In genomic region chr11:96284774-96285734, GRCm38 (mm10) we compare ENCODE assay signal across 8 mouse cellular contexts. TPM values are rescaled to one million over a fixed set of nuclear protein-coding genes. Genes with fewer than 3 reads are reported as not detected.
DNase-seq lines count a peak whose midpoint lies in the region; ATAC-seq and TF ChIP-seq lines count a peak whose summit lies in the region.

No protein-coding gene starts in this region.

- no peaks in the 10 kb centered on the region for H3K36me3 ChIP-seq in lung, embryonic 16.5 days (ENCODE audit: control insufficient read depth, insufficient read depth, low read length)
- H3K36me3 ChIP-seq in forebrain, embryonic 15.5 days, result no peaks in the 10 kb centered on the region
- no peaks in the 10 kb centered on the region for H3K36me3 ChIP-seq in limb, embryonic 11.5 days (ENCODE audit: control insufficient read depth, insufficient read depth, low read length)
- no peaks in the 10 kb centered on the region for H3K36me3 ChIP-seq in small intestine, adult 2 months (ENCODE audit: control insufficient read depth, insufficient read depth, low read length)

- TF ChIP-seq POLR2A in small intestine, adult 2 months (IDR thresholded peaks at IDR 0.05; ENCODE audit: low read depth, low read length), result no peak

- H3K9me3 ChIP-seq in lung, embryonic 16.5 days (ENCODE audit: control insufficient read depth, low read length), result no peaks in the 10 kb centered on the region
- H3K9me3 ChIP-seq in forebrain, embryonic 15.5 days, result no peaks in the 10 kb centered on the region
- H3K9me3 ChIP-seq in limb, embryonic 11.5 days (ENCODE audit: control insufficient read depth, low read length), result no peaks in the 10 kb centered on the region

- no peak for TF ChIP-seq CTCF in small intestine, adult 2 months (IDR thresholded peaks at IDR 0.05; ENCODE audit: extremely low read depth, insufficient read length, insufficient replicate concordance, low read depth, low read length)

- peaks cover 69% of the 10 kb centered on the region for H3K27me3 ChIP-seq in lung, embryonic 16.5 days (ENCODE audit: control insufficient read depth, insufficient read depth, low read depth, low read length)
- H3K27me3 ChIP-seq in forebrain, embryonic 15.5 days, result peaks cover 96% of the 10 kb centered on the region
- H3K27me3 ChIP-seq in limb, embryonic 11.5 days (ENCODE audit: control insufficient read depth, insufficient read depth, low read length), result peaks cover 77% of the 10 kb centered on the region
- peaks cover 81% of the 10 kb centered on the region for H3K27me3 ChIP-seq in small intestine, adult 2 months (ENCODE audit: control insufficient read depth, insufficient read depth, low read length)

- no peak for DNase-seq in lung, postnatal 36 days
- peak; percentile 79 for DNase-seq in limb, embryonic 11.5 days (ENCODE audit: low spot score)
- DNase-seq in right cerebral cortex, postnatal 4 days, result no peak
- DNase-seq in cerebellum, postnatal 14 days, result no peak

- 1% methylated on average over 37 of the region's 37 CpGs for WGBS in lung, embryonic 16.5 days
- WGBS in forebrain, embryonic 15.5 days, result under 1% methylated on average over 32 of the region's 37 CpGs
- under 1% methylated on average over 37 of the region's 37 CpGs for WGBS in limb, embryonic 11.5 days
- 8% methylated on average over 37 of the region's 37 CpGs for WGBS in small intestine, adult 2 months

- ATAC-seq in lung, embryonic 16.5 days (ENCODE audit: low read depth), result peak; percentile 56
- ATAC-seq in forebrain, embryonic 15.5 days (replicated peaks), result no peak
- ATAC-seq in limb, embryonic 11.5 days (ENCODE audit: insufficient number of reproducible peaks, low FRiP score, low TSS enrichment, low read depth), result peak; percentile 67; the same call in 1 of the 2 replicates
- no peak for ATAC-seq in activated CD4-positive, CD25-positive, alpha-beta regulatory T cell, adult 4 months

- H3K4me2 ChIP-seq in lung, embryonic 16.5 days (ENCODE audit: low read depth, low read length), result peak overlapping the region; percentile 76
- H3K4me2 ChIP-seq in forebrain, embryonic 15.5 days (replicated peaks), result peak overlapping the region; percentile 41; the same call in 1 of the 2 replicates
- H3K4me2 ChIP-seq in limb, embryonic 11.5 days (ENCODE audit: low read depth, severe bottlenecking), result peak overlapping the region; percentile 64

- H3K4me1 ChIP-seq in lung, embryonic 16.5 days (replicated peaks; ENCODE audit: control insufficient read depth, insufficient read depth, low read length), result peaks cover 4% of the 10 kb centered on the region; the same call in 1 of the 2 replicates
- peaks cover 13% of the 10 kb centered on the region for H3K4me1 ChIP-seq in forebrain, embryonic 15.5 days
- peaks cover 17% of the 10 kb centered on the region; the same call in 1 of the 2 replicates for H3K4me1 ChIP-seq in limb, embryonic 11.5 days (ENCODE audit: control insufficient read depth, insufficient read depth, low read length)
- H3K4me1 ChIP-seq in small intestine, adult 2 months (ENCODE audit: control insufficient read depth, insufficient read depth, insufficient read length, low read length), result no peaks in the 10 kb centered on the region; the same call in 1 of the 2 replicates

- peak overlapping the region; percentile 67 for H3K9ac ChIP-seq in lung, embryonic 16.5 days (ENCODE audit: low read length)
- no peak overlapping the region for H3K9ac ChIP-seq in forebrain, embryonic 15.5 days (replicated peaks)
- H3K9ac ChIP-seq in limb, embryonic 11.5 days (ENCODE audit: low read length), result peak overlapping the region; percentile 56

- peak overlapping the region; percentile 82 for H3K27ac ChIP-seq in lung, embryonic 16.5 days (ENCODE audit: low read length)
- H3K27ac ChIP-seq in forebrain, embryonic 15.5 days (replicated peaks), result no peak overlapping the region
- no peak overlapping the region for H3K27ac ChIP-seq in limb, embryonic 11.5 days (replicated peaks; ENCODE audit: low read depth, low read length)
- H3K27ac ChIP-seq in small intestine, adult 2 months (ENCODE audit: insufficient read depth, low read depth, low read length), result peak overlapping the region; percentile 57

- H3K4me3 ChIP-seq in lung, embryonic 16.5 days (ENCODE audit: low read length), result peak overlapping the region; percentile 51
- peak overlapping the region; percentile 24; the same call in 1 of the 2 replicates for H3K4me3 ChIP-seq in forebrain, embryonic 15.5 days
- H3K4me3 ChIP-seq in limb, embryonic 11.5 days (ENCODE audit: low read depth, low read length), result peak overlapping the region; percentile 35
- H3K4me3 ChIP-seq in small intestine, adult 2 months (ENCODE audit: low read depth, low read length), result peak overlapping the region; percentile 62

RNA-seq across cellular contexts. Expression of gene Hoxb7, which starts 1.4 kb away (rescaled TPM):
- 2.2 and 3.2 TPM in 2 replicates for polyA plus RNA-seq in lung, embryonic 16.5 days (2015; fragmentation: Nextera tagmentation; extraction: Ambion mirVana)
- polyA plus RNA-seq in forebrain, embryonic 15.5 days (2015; fragmentation: Nextera tagmentation; extraction: Ambion mirVana), result not detected in 2 replicates
- polyA plus RNA-seq in limb, embryonic 11.5 days (2014; fragmentation: Nextera tagmentation; extraction: Ambion mirVana), result 3.7 and 4.3 TPM in 2 replicates
- polyA plus RNA-seq in small intestine, adult 2 months (2012; rRNA removed), result 0.17 and 1.5 TPM in 2 replicates
- not detected for polyA plus RNA-seq in activated CD4-positive, CD25-positive, alpha-beta regulatory T cell, adult 4 months (2017; shearing (Covaris generic))

RNA-seq across cellular contexts. Expression of gene Hoxb8, which starts 3.3 kb away (rescaled TPM):
- polyA plus RNA-seq in lung, embryonic 16.5 days (2015; fragmentation: Nextera tagmentation; extraction: Ambion mirVana), result 0.33 and 0.79 TPM in 2 replicates
- polyA plus RNA-seq in forebrain, embryonic 15.5 days (2015; fragmentation: Nextera tagmentation; extraction: Ambion mirVana), result not detected in 2 replicates
- 0.38 and 0.89 TPM in 2 replicates for polyA plus RNA-seq in limb, embryonic 11.5 days (2014; fragmentation: Nextera tagmentation; extraction: Ambion mirVana)
- 0.38 and 5.3 TPM in 2 replicates for polyA plus RNA-seq in small intestine, adult 2 months (2012; rRNA removed)
- not detected for polyA plus RNA-seq in activated CD4-positive, CD25-positive, alpha-beta regulatory T cell, adult 4 months (2017; shearing (Covaris generic))

RNA-seq across cellular contexts. Expression of gene Hoxb6, which starts 7.2 kb away (rescaled TPM):
- polyA plus RNA-seq in lung, embryonic 16.5 days (2015; fragmentation: Nextera tagmentation; extraction: Ambion mirVana), result 8.8 and 11.6 TPM in 2 replicates
- polyA plus RNA-seq in forebrain, embryonic 15.5 days (2015; fragmentation: Nextera tagmentation; extraction: Ambion mirVana), result not detected in 2 replicates
- polyA plus RNA-seq in limb, embryonic 11.5 days (2014; fragmentation: Nextera tagmentation; extraction: Ambion mirVana), result 1.9 and 2.8 TPM in 2 replicates
- 1.0 and 8.3 TPM in 2 replicates for polyA plus RNA-seq in small intestine, adult 2 months (2012; rRNA removed)
- not detected for polyA plus RNA-seq in activated CD4-positive, CD25-positive, alpha-beta regulatory T cell, adult 4 months (2017; shearing (Covaris generic))

RNA-seq across cellular contexts. Expression of gene Hoxb9, which starts 13.8 kb away (rescaled TPM):
- polyA plus RNA-seq in lung, embryonic 16.5 days (2015; fragmentation: Nextera tagmentation; extraction: Ambion mirVana), result 0.28 and 0.30 TPM in 2 replicates
- not detected in 2 replicates for polyA plus RNA-seq in forebrain, embryonic 15.5 days (2015; fragmentation: Nextera tagmentation; extraction: Ambion mirVana)
- polyA plus RNA-seq in limb, embryonic 11.5 days (2014; fragmentation: Nextera tagmentation; extraction: Ambion mirVana), result 1.7 and 1.8 TPM in 2 replicates
- polyA plus RNA-seq in small intestine, adult 2 months (2012; rRNA removed), result 0.14 TPM in 1 of 2 replicates, not detected in the other
- polyA plus RNA-seq in activated CD4-positive, CD25-positive, alpha-beta regulatory T cell, adult 4 months (2017; shearing (Covaris generic)), result under 1 TPM in 1 of 2 experiments, not detected in 1; 0.15 TPM

RNA-seq across cellular contexts. Expression of gene Hoxb5, which starts 18.1 kb away (rescaled TPM):
- 39.2 and 46.6 TPM in 2 replicates for polyA plus RNA-seq in lung, embryonic 16.5 days (2015; fragmentation: Nextera tagmentation; extraction: Ambion mirVana)
- polyA plus RNA-seq in forebrain, embryonic 15.5 days (2015; fragmentation: Nextera tagmentation; extraction: Ambion mirVana), result not detected in 2 replicates
- 2.1 and 2.6 TPM in 2 replicates for polyA plus RNA-seq in limb, embryonic 11.5 days (2014; fragmentation: Nextera tagmentation; extraction: Ambion mirVana)
- polyA plus RNA-seq in small intestine, adult 2 months (2012; rRNA removed), result 1.8 and 3.2 TPM in 2 replicates
- not detected for polyA plus RNA-seq in activated CD4-positive, CD25-positive, alpha-beta regulatory T cell, adult 4 months (2017; shearing (Covaris generic))

Comparison
In these comparisons a context has a peak if more than half of its experiments do, and no peak if none do; other contexts are left out.
1. ATAC-seq: peak in lung, embryonic 16.5 days (single experiment) and limb, embryonic 11.5 days (single experiment); none in forebrain, embryonic 15.5 days (single experiment) and activated CD4-positive, CD25-positive, alpha-beta regulatory T cell, adult 4 months (single experiment).
2. H3K27ac ChIP-seq: peak in lung, embryonic 16.5 days (single experiment) and small intestine, adult 2 months (single experiment); none in forebrain, embryonic 15.5 days (single experiment) and limb, embryonic 11.5 days (single experiment).
3. Peak in every context shown above with its lines, with median percentiles within 50 percentile points of each other: H3K4me2 ChIP-seq and H3K4me3 ChIP-seq.